Mouse (Mus musculus) embryonic fibroblast, embryonic 13.5 days (primary cell): Measurements from ENCODE around the gene Vmn1r139. TPM values are rescaled to one million over a fixed set of nuclear protein-coding genes. Genes with fewer than 3 reads are reported as not detected.
"Not testable (repeated sequence)": the region's sequence is repeated elsewhere in the genome, so short reads cannot be mapped to it uniquely, and the experiment has no call there.

Experiments
- H3K27ac ChIP-seq: 2 replicates; pipeline ENCODE4 v1.5.1; 2012; ENCODE audit warnings: low read length, control low read depth, inconsistent platforms; ENCODE audit not compliant: insufficient read depth
- H3K4me1 ChIP-seq: 2 replicates; pipeline ENCODE4 v1.6.1; 2011; ENCODE audit warnings: low read length; ENCODE audit not compliant: control insufficient read depth, insufficient read depth
- H3K4me3 ChIP-seq: 2 replicates; pipeline ENCODE4 v1.5.1; 2011; ENCODE audit warnings: mild to moderate bottlenecking, control low read depth, low read length; ENCODE audit not compliant: insufficient read depth
- polyA plus RNA-seq: library from polyadenylated mRNA; stranded (reverse); fragments of >200 nt; gene quantifications from 2 replicates; pipeline ENCODE4 v1.2.4, GENCODE M21; 2011; ENCODE audit warnings: low read depth; ENCODE audit not compliant: missing spikeins, insufficient read length

The Vmn1r139 gene
- not detected in 2 replicates for polyA plus RNA-seq

- H3K27ac ChIP-seq, H3K4me1 ChIP-seq, H3K4me3 ChIP-seq: not testable (repeated sequence)
Measured at GRCm38 (mm10) chr7:22068757-22069156, at the start of gene Vmn1r139. TSS of gene Vmn1r139 (plus strand) at chr7:22069057.

GRCm38 (mm10) chr7:22028797-22029196 lies 40.1 kb upstream of the Vmn1r139 start, which contains the start of gene Vmn1r138:
TSS of gene Vmn1r138 (minus strand) at chr7:22028897.
- not testable (repeated sequence) for H3K4me1 ChIP-seq, H3K27ac ChIP-seq, H3K4me3 ChIP-seq

- H3K4me3 ChIP-seq, H3K27ac ChIP-seq, H3K4me1 ChIP-seq: not testable (repeated sequence)
Measured at GRCm38 (mm10) chr7:22056205-22056604, 12.7 kb upstream of the Vmn1r139 start, which contains the start of gene Gm6176. TSS of gene Gm6176 (minus strand) at chr7:22056305.

GRCm38 (mm10) chr7:22118145-22118544 lies 49.3 kb downstream of the Vmn1r139 start, which contains the start of gene Gm16451:
TSS of gene Gm16451 (minus strand) at chr7:22118245.
- not testable (repeated sequence) for H3K27ac ChIP-seq, H3K4me3 ChIP-seq, H3K4me1 ChIP-seq

GRCm38 (mm10) chr7:22134641-22135040 lies 65.8 kb downstream of the Vmn1r139 start, which contains the start of gene Gm10666:
TSS of gene Gm10666 (minus strand) at chr7:22134741.
- not testable (repeated sequence) for H3K4me3 ChIP-seq, H3K27ac ChIP-seq, H3K4me1 ChIP-seq

Other genes starting within 250 kb of the Vmn1r139 start
- gene Vmn1r135, start 236.7 kb upstream of the Vmn1r139 start, polyA plus RNA-seq, result not detected in 2 replicates
- gene Gm5725, start 224.8 kb upstream of the Vmn1r139 start, polyA plus RNA-seq, result not detected in 2 replicates
- not detected in 2 replicates for gene Gm5891, start 147.8 kb upstream of the Vmn1r139 start, polyA plus RNA-seq
- not detected in 2 replicates for gene Vmn1r137, start 74.5 kb upstream of the Vmn1r139 start, polyA plus RNA-seq
- gene Vmn1r138, start 40.2 kb upstream of the Vmn1r139 start, polyA plus RNA-seq, result not detected in 2 replicates
- not detected in 2 replicates for gene Gm6176, start 12.8 kb upstream of the Vmn1r139 start, polyA plus RNA-seq
- gene Gm16451, start 49.2 kb downstream of the Vmn1r139 start, polyA plus RNA-seq, result not detected in 2 replicates
- not detected in 2 replicates for gene Gm10666, start 65.7 kb downstream of the Vmn1r139 start, polyA plus RNA-seq
- gene Vmn1r142, start 95.0 kb downstream of the Vmn1r139 start, polyA plus RNA-seq, result not detected in 2 replicates
- gene Vmn1r143, start 120.3 kb downstream of the Vmn1r139 start, polyA plus RNA-seq, result not detected in 2 replicates
- not detected in 2 replicates for gene Gm8653, start 132.2 kb downstream of the Vmn1r139 start, polyA plus RNA-seq
- not detected in 2 replicates for gene Gm8453, start 160.4 kb downstream of the Vmn1r139 start, polyA plus RNA-seq